Mouse (Mus musculus) hindbrain, embryonic 16.5 days (tissue): Measurements from ENCODE around the gene Slc5a1. TPM values are rescaled to one million over a fixed set of nuclear protein-coding genes. Genes with fewer than 3 reads are reported as not detected.

Experiments used
- ATAC-seq: fragments of 200-750 bp; cut with Nextera tagmentation; 2 replicates; pipeline ENCODE4 v1.8.0; 2017; ENCODE audit warnings: moderate TSS enrichment, moderate library complexity
- H3K27ac ChIP-seq: fragments of 300-500 bp; sonication (generic); 2 replicates; pipeline ENCODE4 v1.5.1; 2014; ENCODE audit warnings: low read depth, mild to moderate bottlenecking, control low read depth, low read length, moderate library complexity
- H3K27me3 ChIP-seq: fragments of 300-500 bp; sonication (generic); replicated peaks from 2 replicates; pipeline ENCODE4 v1.6.1; 2014; ENCODE audit warnings: low read length; ENCODE audit not compliant: control insufficient read depth, insufficient read depth
- H3K36me3 ChIP-seq: fragments of 300-500 bp; sonication (generic); 2 replicates; pipeline ENCODE4 v1.6.1; 2014; ENCODE audit warnings: mild to moderate bottlenecking, low read length, moderate library complexity, mixed read lengths; ENCODE audit not compliant: control insufficient read depth, insufficient read depth
- H3K4me1 ChIP-seq: fragments of 300-500 bp; sonication (generic); 2 replicates; pipeline ENCODE4 v1.6.1; 2014; ENCODE audit warnings: low read depth, low read length; ENCODE audit not compliant: control insufficient read depth, insufficient read depth
- H3K4me2 ChIP-seq: fragments of 300-500 bp; sonication (generic); 2 replicates; pipeline ENCODE4 v1.6.1; 2014; ENCODE audit warnings: mild to moderate bottlenecking, low read length, control low read depth, moderate library complexity
- H3K4me3 ChIP-seq: fragments of 300-500 bp; sonication (generic); 2 replicates; pipeline ENCODE4 v1.5.1; 2014; ENCODE audit warnings: mild to moderate bottlenecking, low read length, control low read depth, moderate library complexity
- H3K9ac ChIP-seq: fragments of 300-500 bp; sonication (generic); 2 replicates; pipeline ENCODE4 v1.6.1; 2014; ENCODE audit warnings: low read depth, mild to moderate bottlenecking, control low read depth, low read length, moderate library complexity
- H3K9me3 ChIP-seq: fragments of 300-500 bp; sonication (generic); 2 replicates; pipeline ENCODE4 v1.6.1; 2014; ENCODE audit warnings: mild to moderate bottlenecking, low read length, moderate library complexity; ENCODE audit not compliant: control insufficient read depth
- WGBS: fragments of 180-500 bp; shearing (Covaris S2); extraction: QIAGEN DNeasy Blood & Tissue Kit; methylation state at CpG from one replicate; pipeline ENCODE4 v1.1.7; 2014; 5-methylcytosine and 5-hydroxymethylcytosine counted together
- polyA plus RNA-seq: library from polyadenylated mRNA; unstranded; fragments of >200 nt; fragmentation: Nextera tagmentation; extraction: Ambion mirVana; gene quantifications from 2 replicates; pipeline ENCODE4 v1.2.1, GENCODE M21; 2015

Slc5a1 gene
- polyA plus RNA-seq, 1 experiment from 2014 or later, result 0.48 TPM

GRCm38 (mm10) chr5:33142790-33143455, 38.9 kb downstream of the Slc5a1 start:
- no peaks in the 10 kb centered on the region for H3K36me3 ChIP-seq
- 56% methylated on average over 7 of the region's 7 CpGs for WGBS
- no peaks in the 10 kb centered on the region for H3K27me3 ChIP-seq
- H3K4me2 ChIP-seq, result no peak overlapping the region
- H3K9me3 ChIP-seq, result no peaks in the 10 kb centered on the region
- no peak overlapping the region for H3K4me3 ChIP-seq
- H3K9ac ChIP-seq, result no peak overlapping the region
- ATAC-seq, result 0 out of 2 replicates have a peak, but pooled peaks have one; percentile 50
- no peak overlapping the region for H3K27ac ChIP-seq
- H3K4me1 ChIP-seq, result no peaks in the 10 kb centered on the region

DNA sequence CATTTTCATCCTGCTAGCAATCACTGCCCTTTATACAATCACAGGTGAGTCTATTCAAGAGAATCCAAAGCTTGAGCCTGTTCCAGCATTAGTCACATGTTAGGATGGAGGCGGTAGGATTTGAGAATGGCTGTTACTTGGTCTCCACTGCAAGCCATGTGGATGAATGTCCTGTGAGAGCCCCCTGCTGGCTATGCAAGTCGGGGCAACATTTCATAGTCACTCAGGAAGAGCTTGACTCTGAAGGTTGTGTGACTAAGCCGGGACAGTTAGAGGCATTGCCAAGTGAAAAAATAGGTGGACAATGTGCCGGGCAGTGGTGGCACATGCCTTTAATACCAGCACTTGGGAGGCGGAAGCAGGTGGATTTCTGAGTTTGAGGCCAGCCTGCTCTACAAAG, 40.0 kb downstream of the Slc5a1 start:
- Histone ChIP-seq H3K9me3 (no peaks in the 10 kb centered on the region), H3K4me3 (no peak overlapping the region), H3K9ac (no peak overlapping the region), H3K27me3 (no peaks in the 10 kb centered on the region), H3K27ac (no peak overlapping the region), H3K4me1 (no peaks in the 10 kb centered on the region), H3K36me3 (no peaks in the 10 kb centered on the region), H3K4me2 (no peak overlapping the region)
- ATAC-seq, result no peak
- WGBS, result 51% methylated on average over 5 of the region's 5 CpGs

DNA sequence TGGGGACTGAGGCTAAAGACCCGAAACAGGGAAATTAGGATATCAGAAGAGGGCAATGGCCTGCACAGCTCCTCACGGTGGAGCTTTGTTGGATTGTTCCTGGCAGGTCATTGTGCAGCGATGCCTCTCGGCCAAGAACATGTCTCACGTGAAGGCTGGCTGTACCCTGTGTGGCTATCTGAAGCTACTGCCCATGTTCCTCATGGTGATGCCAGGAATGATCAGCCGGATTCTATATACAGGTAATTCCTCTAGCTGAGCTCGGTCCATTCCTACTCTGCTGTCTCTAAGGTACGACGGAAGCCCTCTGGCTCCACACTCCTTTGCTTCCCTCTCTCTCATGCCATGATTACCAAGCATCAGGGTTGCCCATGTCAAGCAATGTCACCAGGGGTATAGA, 42.8 kb downstream of the Slc5a1 start:
- Histone ChIP-seq H3K27me3 (no peaks in the 10 kb centered on the region), H3K9me3 (no peaks in the 10 kb centered on the region), H3K9ac (no peak overlapping the region), H3K36me3 (no peaks in the 10 kb centered on the region), H3K27ac (no peak overlapping the region), H3K4me2 (no peak overlapping the region), H3K4me1 (no peaks in the 10 kb centered on the region), H3K4me3 (no peak overlapping the region)
- ATAC-seq, result no peak
- 80% methylated on average over 9 of the region's 9 CpGs for WGBS

GRCm38 (mm10) chr5:33147691-33148090, 43.7 kb downstream of the Slc5a1 start:
- Histone ChIP-seq H3K9ac (no peak overlapping the region), H3K27ac (no peak overlapping the region), H3K9me3 (no peaks in the 10 kb centered on the region), H3K4me2 (no peak overlapping the region), H3K4me3 (no peak overlapping the region), H3K36me3 (no peaks in the 10 kb centered on the region), H3K4me1 (no peaks in the 10 kb centered on the region), H3K27me3 (no peaks in the 10 kb centered on the region)
- no peak for ATAC-seq
- WGBS, result 65% methylated on average over 6 of the region's 6 CpGs

- ATAC-seq, result no peak
- WGBS, result 62% methylated on average over 7 of the region's 7 CpGs
- H3K9me3 ChIP-seq, result no peaks in the 10 kb centered on the region
- no peak overlapping the region for H3K9ac ChIP-seq
- H3K36me3 ChIP-seq, result no peaks in the 10 kb centered on the region
- H3K4me3 ChIP-seq, result no peak overlapping the region
- H3K4me2 ChIP-seq, result no peak overlapping the region
- H3K27me3 ChIP-seq, result no peaks in the 10 kb centered on the region
- no peaks in the 10 kb centered on the region for H3K4me1 ChIP-seq
- no peak overlapping the region for H3K27ac ChIP-seq
Measured at GRCm38 (mm10) chr5:33193567-33193966, 89.5 kb downstream of the Slc5a1 start.

DNA sequence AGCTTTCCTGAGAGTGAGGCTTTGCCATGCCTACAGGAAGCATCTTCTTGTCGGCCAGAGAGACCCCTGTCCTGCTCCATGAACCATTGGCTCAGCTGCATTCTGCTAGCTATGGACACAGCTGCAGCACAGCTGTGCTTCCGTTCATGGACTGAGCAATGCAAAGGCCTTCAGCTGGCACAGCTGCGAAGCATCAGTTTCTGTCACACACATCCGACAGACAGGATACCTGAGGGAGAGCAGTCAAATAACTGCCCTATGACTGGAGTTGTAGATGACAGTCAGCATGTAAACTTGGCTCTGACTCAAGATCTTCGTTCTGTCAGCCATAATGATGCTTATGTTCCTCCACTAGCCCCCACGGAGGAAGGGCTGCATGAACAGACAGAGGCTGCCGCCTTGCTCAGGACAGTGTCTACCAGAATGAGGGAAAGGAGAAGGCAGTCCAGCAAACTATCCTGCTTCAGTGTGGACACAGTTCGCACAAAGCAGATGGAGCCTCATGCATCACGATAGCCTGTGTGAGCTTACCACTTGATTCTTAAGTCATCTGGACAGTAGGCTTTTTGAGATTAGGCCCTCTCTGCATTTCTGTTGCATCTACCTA, 91.3 kb downstream of the Slc5a1 start:
- Histone ChIP-seq H3K4me2 (no peak overlapping the region), H3K9me3 (no peaks in the 10 kb centered on the region), H3K4me1 (no peaks in the 10 kb centered on the region), H3K27ac (no peak overlapping the region), H3K36me3 (no peaks in the 10 kb centered on the region), H3K27me3 (no peaks in the 10 kb centered on the region), H3K9ac (no peak overlapping the region), H3K4me3 (no peak overlapping the region)
- 68% methylated on average over 9 of the region's 9 CpGs for WGBS
- ATAC-seq, result no peak

DNA sequence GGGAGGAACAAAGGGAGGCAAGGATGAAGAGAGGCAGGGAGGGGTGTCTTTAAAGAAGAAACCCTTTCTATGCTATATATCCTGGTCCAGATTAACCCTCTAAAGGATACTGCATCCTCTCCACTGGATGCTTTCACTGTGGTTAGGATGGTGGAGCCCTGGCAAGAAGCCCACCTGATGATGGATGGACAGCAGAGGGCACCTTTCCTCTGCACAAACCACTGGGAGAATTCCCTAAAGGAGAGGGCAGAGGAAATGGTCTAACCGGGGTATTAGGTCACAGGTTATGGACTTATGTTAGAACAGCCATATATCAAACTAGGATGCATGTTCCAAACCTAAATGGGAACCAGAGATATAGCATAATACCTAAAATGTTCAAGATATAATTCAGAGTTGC, 96.1 kb downstream of the Slc5a1 start:
- 56% methylated on average over 1 of the region's 1 CpGs for WGBS
- Histone ChIP-seq H3K27me3 (no peaks in the 10 kb centered on the region), H3K4me2 (no peak overlapping the region), H3K9me3 (no peaks in the 10 kb centered on the region), H3K36me3 (no peaks in the 10 kb centered on the region), H3K4me1 (no peaks in the 10 kb centered on the region), H3K9ac (no peak overlapping the region), H3K27ac (no peak overlapping the region), H3K4me3 (no peak overlapping the region)
- no peak for ATAC-seq

DNA sequence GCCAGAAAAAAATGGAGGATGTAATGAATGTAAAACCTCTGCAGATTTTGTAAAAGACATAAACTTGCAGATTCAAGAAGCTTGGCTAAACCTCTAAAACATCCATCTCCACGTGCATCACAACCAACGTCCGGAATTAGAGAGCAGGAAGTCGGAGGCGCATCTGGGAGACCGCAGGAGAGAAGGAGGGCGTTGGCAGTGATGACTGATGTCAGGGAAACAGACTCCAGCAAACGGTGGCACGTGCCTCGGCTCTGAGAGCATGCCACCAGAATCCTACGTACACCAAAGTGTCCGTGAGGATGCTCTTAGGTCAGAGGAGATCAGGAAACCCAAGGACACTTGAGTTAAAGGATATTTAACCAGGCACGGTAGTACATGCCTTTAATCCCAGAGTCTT, 97.7 kb downstream of the Slc5a1 start:
- Histone ChIP-seq H3K27me3 (no peaks in the 10 kb centered on the region), H3K4me1 (no peaks in the 10 kb centered on the region), H3K4me3 (no peak overlapping the region), H3K4me2 (no peak overlapping the region), H3K9me3 (no peaks in the 10 kb centered on the region), H3K36me3 (no peaks in the 10 kb centered on the region), H3K9ac (no peak overlapping the region), H3K27ac (no peak overlapping the region)
- no peak for ATAC-seq
- 66% methylated on average over 13 of the region's 13 CpGs for WGBS

DNA sequence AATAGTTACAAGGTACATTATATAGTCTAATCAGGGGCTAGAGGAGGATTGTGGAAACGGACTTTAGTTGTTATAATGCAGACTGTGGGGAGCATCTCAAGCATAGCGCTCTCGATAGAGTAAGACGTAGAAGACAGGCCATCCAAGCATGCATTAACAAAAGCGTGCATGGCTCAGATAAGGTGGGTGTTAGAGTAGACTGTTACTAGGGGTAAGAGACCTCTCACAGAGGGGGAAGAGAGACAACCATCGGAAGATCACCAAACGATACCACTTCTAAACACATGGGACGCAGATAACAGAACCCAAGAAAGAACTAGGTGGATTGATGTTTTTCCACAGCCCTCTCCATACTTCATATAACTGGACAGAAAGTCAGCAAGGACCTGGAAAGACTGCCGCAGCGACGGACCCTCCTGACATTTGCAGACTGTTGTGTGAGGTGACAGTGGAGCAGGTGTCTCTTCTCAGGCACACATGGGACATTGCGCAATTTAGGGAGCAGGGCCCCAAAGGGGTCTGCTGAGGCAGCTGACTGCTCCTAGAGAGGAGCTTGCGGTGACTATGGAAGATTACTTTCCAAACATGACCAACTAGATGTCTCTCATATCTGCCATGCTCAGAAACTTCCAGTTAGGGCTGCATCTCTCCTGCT, 98.6 kb downstream of the Slc5a1 start:
- WGBS, result 85% methylated on average over 13 of the region's 13 CpGs
- Histone ChIP-seq H3K4me3 (no peak overlapping the region), H3K4me1 (no peaks in the 10 kb centered on the region), H3K27ac (no peak overlapping the region), H3K4me2 (no peak overlapping the region), H3K9ac (no peak overlapping the region), H3K27me3 (no peaks in the 10 kb centered on the region), H3K36me3 (no peaks in the 10 kb centered on the region), H3K9me3 (no peaks in the 10 kb centered on the region)
- no peak for ATAC-seq
